Mouse (Mus musculus) kidney, postnatal 0 days (tissue): ENCODE results near the gene Mier2. TPM values are rescaled to one million over a fixed set of nuclear protein-coding genes. Genes with fewer than 3 reads are reported as not detected.

Experiments
- ATAC-seq: fragments of 200-750 bp; cut with Nextera tagmentation; replicated peaks from 2 replicates; pipeline ENCODE4 v1.8.0; 2017; ENCODE audit warnings: low read depth, moderate number of reproducible peaks, moderate TSS enrichment, moderate library complexity; ENCODE audit not compliant: low FRiP score
- DNase-seq: peaks from one replicate; pipeline ENCODE4 v3.0.0-alpha.2; 2016; ENCODE audit warnings: low spot score
- H3K27ac ChIP-seq: fragments of 300-500 bp; sonication (generic); 2 replicates; pipeline ENCODE4 v1.5.1; 2014; ENCODE audit warnings: mild to moderate bottlenecking
- H3K27me3 ChIP-seq: fragments of 300-500 bp; sonication (generic); 2 replicates; pipeline ENCODE4 v1.6.1; 2014; ENCODE audit warnings: low read length, mixed read lengths; ENCODE audit not compliant: insufficient read depth
- H3K36me3 ChIP-seq: fragments of 300-500 bp; sonication (generic); 2 replicates; pipeline ENCODE4 v1.6.1; 2014; ENCODE audit warnings: low read length, mixed read lengths; ENCODE audit not compliant: insufficient read depth
- H3K4me1 ChIP-seq: fragments of 300-500 bp; sonication (generic); replicated peaks from 2 replicates; pipeline ENCODE4 v1.6.1; 2014; ENCODE audit warnings: antibody characterized with exemption, low read length, mixed read lengths; ENCODE audit not compliant: insufficient read depth
- H3K4me2 ChIP-seq: fragments of 300-500 bp; sonication (generic); 2 replicates; pipeline ENCODE4 v1.6.1; 2014; ENCODE audit warnings: mild to moderate bottlenecking, low read length, moderate library complexity, mixed read lengths
- H3K4me3 ChIP-seq: fragments of 300-500 bp; sonication (generic); replicated peaks from 2 replicates; pipeline ENCODE4 v1.5.1; 2014; ENCODE audit warnings: low read depth, low read length
- H3K9ac ChIP-seq: fragments of 300-500 bp; sonication (generic); 2 replicates; pipeline ENCODE4 v1.6.1; 2014; ENCODE audit warnings: low read depth, low read length
- H3K9me3 ChIP-seq: fragments of 300-500 bp; sonication (generic); replicated peaks from 2 replicates; pipeline ENCODE4 v1.6.1; 2016; ENCODE audit warnings: low read length, inconsistent platforms, mixed read lengths
- CTCF ChIP-seq: IDR thresholded peaks from 2 replicates; pipeline ENCODE4 v1.5.1; 2016; ENCODE audit warnings: antibody characterized with exemption, low read depth, mild to moderate bottlenecking, moderate library complexity
- WGBS: fragments of 180-500 bp; shearing (Covaris S2); extraction: QIAGEN DNeasy Blood & Tissue Kit; methylation state at CpG from one replicate; pipeline ENCODE4 v1.1.7; 2014; 5-methylcytosine and 5-hydroxymethylcytosine counted together
- polyA plus RNA-seq: library from polyadenylated mRNA; unstranded; fragments of >200 nt; fragmentation: Nextera tagmentation; extraction: Ambion mirVana; gene quantifications from 2 replicates; pipeline ENCODE4 v1.2.1, GENCODE M21; 2015

Mier2 gene
- polyA plus RNA-seq, 1 experiment from 2014 or later: 27.4 TPM

GRCm38 (mm10) chr10:79538873-79539272, 16.1 kb downstream of the Mier2 start:
- no peak overlapping the region for H3K4me2 ChIP-seq
- H3K4me3 ChIP-seq: no peak overlapping the region
- peaks cover 37% of the 10 kb centered on the region for H3K36me3 ChIP-seq
- no peak overlapping the region for H3K27ac ChIP-seq
- H3K4me1 ChIP-seq: no peaks in the 10 kb centered on the region
- TF ChIP-seq CTCF: no peak
- no peaks in the 10 kb centered on the region for H3K9me3 ChIP-seq
- H3K9ac ChIP-seq: no peak overlapping the region
- H3K27me3 ChIP-seq: no peaks in the 10 kb centered on the region
- WGBS: 50% methylated on average over 4 of the region's 4 CpGs
- DNase-seq (peak; percentile 29), ATAC-seq (no peak)

DNA sequence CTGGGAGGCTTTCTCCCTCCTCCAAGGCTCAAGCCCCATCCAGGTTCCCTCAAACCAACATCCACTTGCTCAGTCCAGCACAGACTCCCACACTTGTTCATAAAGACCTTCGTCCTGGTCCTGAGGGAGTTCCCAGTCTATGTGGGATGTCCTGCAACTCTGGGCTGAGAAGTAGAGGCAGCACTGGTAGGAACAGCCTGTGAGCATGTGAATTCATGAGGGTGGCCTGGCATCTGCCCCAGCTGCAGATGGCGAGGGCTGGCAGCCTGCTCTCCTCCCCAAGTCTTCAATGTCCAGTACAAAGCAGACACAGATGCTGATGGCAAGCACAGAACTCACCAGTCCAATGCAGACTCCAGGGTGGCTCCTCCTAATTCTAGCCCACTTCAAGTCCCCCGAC, 16.7 kb downstream of the Mier2 start:
- DNase-seq: no peak

DNA sequence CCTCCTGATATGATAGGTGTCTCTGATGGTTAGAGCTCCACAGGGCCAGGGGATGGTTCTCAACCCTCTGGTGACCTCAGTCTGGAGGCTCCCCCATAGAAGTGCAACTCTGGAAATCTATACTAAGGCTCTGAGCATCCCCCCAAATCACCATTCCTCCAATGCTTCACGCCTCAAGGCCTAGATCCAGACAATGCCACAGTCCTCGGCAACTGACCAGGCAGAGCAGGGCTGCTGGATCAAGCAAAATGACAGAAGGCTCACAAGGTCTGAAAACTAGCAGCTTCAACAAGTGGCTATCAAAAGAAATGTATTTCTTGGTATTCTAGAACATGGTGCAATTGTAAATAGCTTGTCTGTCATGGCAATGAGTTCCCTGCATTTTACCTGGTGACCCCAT, 17.2 kb downstream of the Mier2 start:
- peaks cover 4% of the 10 kb centered on the region; the same call in 1 of the 2 replicates for H3K4me1 ChIP-seq
- no peak overlapping the region for H3K27ac ChIP-seq
- H3K9ac ChIP-seq: no peak overlapping the region
- WGBS: 92% methylated on average over 2 of the region's 2 CpGs
- H3K9me3 ChIP-seq: no peaks in the 10 kb centered on the region
- TF ChIP-seq CTCF: no peak
- H3K4me2 ChIP-seq: no peak overlapping the region
- H3K4me3 ChIP-seq: no peak overlapping the region
- no peaks in the 10 kb centered on the region for H3K27me3 ChIP-seq
- DNase-seq (no peak), ATAC-seq (no peak)
- peaks cover 28% of the 10 kb centered on the region for H3K36me3 ChIP-seq

More for the DNA sequence above, 16.7 kb downstream of the Mier2 start:
- Histone ChIP-seq H3K4me1 (no peaks in the 10 kb centered on the region), H3K36me3 (peaks cover 32% of the 10 kb centered on the region), H3K27ac (no peak overlapping the region), H3K9ac (no peak overlapping the region), H3K4me3 (no peak overlapping the region), H3K9me3 (no peaks in the 10 kb centered on the region), H3K27me3 (no peaks in the 10 kb centered on the region), H3K4me2 (no peak overlapping the region)
- no peak for ATAC-seq
- no peak for TF ChIP-seq CTCF
- 89% methylated on average over 3 of the region's 3 CpGs for WGBS

- no peak overlapping the region for H3K9ac ChIP-seq
Measured at GRCm38 (mm10) chr10:79537271-79537670, 17.7 kb downstream of the Mier2 start.

DNA sequence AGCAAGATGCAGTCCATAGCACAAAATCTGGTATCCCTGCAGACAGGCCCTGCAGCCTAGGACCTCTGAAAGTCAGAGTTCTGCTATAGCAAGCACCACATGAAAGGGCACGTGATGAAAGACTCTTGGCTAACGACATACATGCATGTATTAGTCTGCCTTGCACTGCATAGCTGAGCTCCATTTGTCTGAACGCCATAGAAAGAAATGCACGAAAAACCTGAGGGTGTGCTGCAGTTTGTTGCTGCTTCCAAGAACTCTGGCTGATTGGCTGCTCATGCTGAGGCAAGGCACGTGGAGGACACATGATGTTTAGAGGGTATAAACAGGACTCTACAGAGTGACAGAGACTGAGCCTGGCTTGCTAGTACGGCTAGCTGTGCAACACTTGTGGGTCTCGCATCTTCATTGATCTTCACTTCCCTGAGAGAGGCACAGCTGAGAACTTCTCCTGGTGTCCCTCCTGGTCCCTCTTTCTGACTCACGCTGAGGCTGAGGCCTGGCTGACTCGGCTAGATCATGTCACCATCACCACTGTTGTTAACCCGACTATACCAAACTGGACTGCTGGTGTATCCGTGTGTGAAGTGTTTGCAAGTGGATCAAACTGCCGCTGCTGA, 18.4 kb downstream of the Mier2 start:
- Histone ChIP-seq H3K9me3 (no peaks in the 10 kb centered on the region), H3K4me3 (no peak overlapping the region), H3K9ac (no peak overlapping the region), H3K36me3 (peaks cover 23% of the 10 kb centered on the region), H3K4me1 (peaks cover 9% of the 10 kb centered on the region), H3K27ac (no peak overlapping the region), H3K27me3 (no peaks in the 10 kb centered on the region), H3K4me2 (no peak overlapping the region)
- ATAC-seq (no peak), DNase-seq (no peak)
- no peak for TF ChIP-seq CTCF
- 74% methylated on average over 12 of the region's 12 CpGs for WGBS

More at GRCm38 (mm10) chr10:79537271-79537670, 17.7 kb downstream of the Mier2 start:
- TF ChIP-seq CTCF: no peak
- Histone ChIP-seq H3K9me3 (no peaks in the 10 kb centered on the region), H3K27me3 (no peaks in the 10 kb centered on the region), H3K27ac (no peak overlapping the region), H3K4me1 (peaks cover 9% of the 10 kb centered on the region), H3K4me3 (no peak overlapping the region), H3K4me2 (no peak overlapping the region), H3K36me3 (peaks cover 27% of the 10 kb centered on the region)
- no peak for DNase-seq
- WGBS: 87% methylated on average over 7 of the region's 7 CpGs
- no peak for ATAC-seq

DNA sequence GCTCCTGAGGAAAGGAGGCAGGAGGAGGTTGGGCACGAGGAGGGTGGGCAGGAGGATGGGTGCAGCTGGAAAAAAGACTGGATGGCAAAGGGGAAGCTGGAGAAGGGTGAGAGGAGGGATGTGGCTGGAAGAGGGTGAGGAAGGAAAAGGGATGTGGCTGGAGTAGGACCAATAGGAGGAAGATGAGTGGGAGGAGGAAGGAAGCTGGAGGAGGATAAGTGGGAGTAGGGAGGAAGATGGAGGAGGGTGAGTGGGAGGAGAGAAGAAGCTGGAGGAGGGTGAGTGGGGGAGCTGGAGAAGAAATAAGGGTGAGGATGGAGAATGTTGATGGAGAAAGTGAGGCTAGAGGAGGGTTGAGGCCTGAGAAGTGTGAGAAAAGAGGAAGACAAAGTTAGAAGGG, 19.6 kb downstream of the Mier2 start:
- H3K36me3 ChIP-seq: peaks cover 12% of the 10 kb centered on the region
- TF ChIP-seq CTCF: no peak
- H3K9ac ChIP-seq: no peak overlapping the region
- H3K4me2 ChIP-seq: no peak overlapping the region
- peaks cover 9% of the 10 kb centered on the region for H3K4me1 ChIP-seq
- 50% methylated on average over 1 of the region's 1 CpGs for WGBS
- no peaks in the 10 kb centered on the region for H3K27me3 ChIP-seq
- H3K4me3 ChIP-seq: no peak overlapping the region
- H3K9me3 ChIP-seq: no peaks in the 10 kb centered on the region
- no peak for ATAC-seq
- no peak for DNase-seq
- no peak overlapping the region for H3K27ac ChIP-seq

DNA sequence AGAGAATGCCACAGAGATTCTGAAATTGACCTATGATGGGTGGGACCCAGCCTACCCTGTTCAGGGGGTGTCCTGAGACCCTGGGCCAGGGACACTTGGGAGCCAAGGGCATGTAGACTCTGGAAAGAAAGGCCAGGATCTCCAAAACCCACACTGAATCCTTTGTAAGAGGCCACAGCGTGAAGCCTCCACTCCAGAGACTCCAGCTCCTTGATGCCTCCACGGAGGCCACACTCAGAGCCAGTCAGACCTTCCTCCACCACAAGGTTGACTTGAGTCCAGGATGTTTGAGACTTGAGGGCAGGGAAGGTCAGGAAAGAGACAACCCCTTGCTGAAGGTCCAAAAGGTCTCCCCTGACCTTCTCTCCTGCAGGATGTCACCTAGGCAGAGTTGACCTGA, 20.6 kb downstream of the Mier2 start:
- H3K4me1 ChIP-seq: peaks cover 9% of the 10 kb centered on the region
- H3K36me3 ChIP-seq: 0 out of 2 replicates have a peak, but pooled peaks cover 5% of the 10 kb centered on the region
- H3K27ac ChIP-seq: no peak overlapping the region
- DNase-seq (no peak), ATAC-seq (no peak)
- H3K9me3 ChIP-seq: no peaks in the 10 kb centered on the region
- no peak overlapping the region for H3K4me2 ChIP-seq
- H3K9ac ChIP-seq: no peak overlapping the region
- no peaks in the 10 kb centered on the region for H3K27me3 ChIP-seq
- TF ChIP-seq CTCF: no peak
- H3K4me3 ChIP-seq: no peak overlapping the region
- 93% methylated on average over 2 of the region's 2 CpGs for WGBS
